Mouse (Mus musculus): ENCODE data around the gene Syt5.
"Not testable (repeated sequence)": the region's sequence is repeated elsewhere in the genome, so short reads cannot be mapped to it uniquely, and the experiment has no call there.

The Syt5 gene

DNA sequence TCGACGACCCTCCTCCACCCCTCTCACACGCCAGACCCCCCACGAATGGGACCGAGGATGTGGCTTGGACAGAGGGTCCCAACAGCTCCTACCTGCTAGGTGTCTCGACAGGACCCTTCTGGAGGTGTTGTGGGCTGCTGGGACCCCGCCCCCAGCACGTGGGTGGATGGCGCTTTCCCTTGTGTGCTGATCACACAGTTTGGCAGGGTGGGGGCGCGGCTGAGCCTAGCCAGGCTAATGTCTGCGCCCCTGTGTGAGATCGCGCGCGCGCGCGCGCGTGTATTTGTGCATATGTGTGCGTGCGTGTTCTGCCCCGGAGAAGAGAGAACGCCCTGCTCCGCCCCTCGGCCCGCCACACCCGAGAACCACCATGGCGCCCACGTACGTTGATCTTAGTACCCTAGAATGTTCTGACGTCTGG, at the start of gene Syt5:
Gene Syt5 (minus strand): TSS at position 321 of the 421 bp plus-strand sequence.
- DNase-seq: peak; percentile 38

DNA sequence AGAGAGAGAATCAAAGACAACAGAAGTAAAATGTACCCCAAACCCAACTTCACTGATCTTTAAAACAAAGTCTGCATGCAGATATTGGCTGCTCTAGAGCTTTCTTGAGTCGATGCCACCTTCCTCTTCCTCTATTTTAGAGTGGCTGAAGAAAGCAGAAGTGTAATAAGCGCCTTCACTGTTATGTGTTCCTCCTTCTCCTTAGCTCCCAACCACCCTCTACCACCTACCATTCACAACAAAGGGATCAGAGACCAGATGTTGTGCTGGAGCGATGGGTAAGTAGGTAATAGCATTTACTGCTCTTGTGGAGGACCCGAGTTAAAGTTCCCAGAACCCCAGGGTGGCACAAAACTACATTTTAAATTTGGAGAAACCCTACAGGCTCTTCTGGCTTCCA, 49.7 kb upstream of the Syt5 start:
- DNase-seq: not testable (repeated sequence)

DNA sequence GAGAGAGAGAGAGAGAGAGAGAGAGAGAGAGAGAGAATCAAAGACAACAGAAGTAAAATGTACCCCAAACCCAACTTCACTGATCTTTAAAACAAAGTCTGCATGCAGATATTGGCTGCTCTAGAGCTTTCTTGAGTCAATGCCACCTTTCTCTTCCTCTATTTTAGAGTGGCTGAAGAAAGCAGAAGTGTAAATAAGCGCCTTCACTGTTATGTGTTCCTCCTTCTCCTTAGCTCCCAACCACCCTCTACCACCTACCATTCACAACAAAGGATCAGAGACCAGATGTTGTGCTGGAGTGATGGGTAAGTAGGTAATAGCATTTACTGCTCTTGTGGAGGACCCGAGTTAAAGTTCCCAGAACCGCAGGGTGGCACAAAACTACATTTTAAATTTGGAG, 34.1 kb upstream of the Syt5 start:
- DNase-seq: not testable (repeated sequence)

DNA sequence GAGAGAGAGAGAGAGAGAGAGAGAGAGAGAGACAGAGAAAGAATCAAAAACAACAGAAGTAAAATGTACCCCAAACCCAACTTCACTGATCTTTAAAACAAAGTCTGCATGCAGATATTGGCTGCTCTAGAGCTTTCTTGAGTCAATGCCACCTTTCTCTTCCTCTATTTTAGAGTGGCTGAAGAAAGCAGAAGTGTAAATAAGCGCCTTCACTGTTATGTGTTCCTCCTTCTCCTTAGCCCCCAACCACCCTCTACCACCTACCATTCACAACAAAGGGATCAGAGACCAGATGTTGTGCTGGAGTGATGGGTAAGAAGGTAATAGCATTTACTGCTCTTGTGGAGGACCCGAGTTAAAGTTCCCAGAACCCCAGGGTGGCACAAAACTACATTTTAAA, 25.0 kb upstream of the Syt5 start:
- DNase-seq: not testable (repeated sequence)

DNA sequence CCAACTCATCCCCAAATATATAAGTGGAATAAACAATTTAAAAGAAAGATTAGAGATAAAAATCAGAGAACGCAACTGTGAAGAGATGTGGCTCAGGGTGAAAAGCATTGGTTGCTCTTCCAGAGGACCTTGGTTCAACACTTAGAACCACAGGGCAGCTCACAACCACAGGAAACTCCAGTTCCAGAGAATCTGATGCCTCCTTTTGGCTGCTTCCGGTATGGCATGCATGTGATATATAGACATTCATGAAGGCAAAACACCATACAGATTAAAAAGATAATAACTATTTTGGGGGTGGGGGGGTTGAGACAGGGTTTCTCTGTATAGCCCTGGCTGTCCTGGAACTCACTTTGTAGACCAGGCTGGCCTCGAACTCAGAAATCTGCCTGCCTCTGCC, 15.3 kb upstream of the Syt5 start:
- DNase-seq: peak; percentile 58

DNA sequence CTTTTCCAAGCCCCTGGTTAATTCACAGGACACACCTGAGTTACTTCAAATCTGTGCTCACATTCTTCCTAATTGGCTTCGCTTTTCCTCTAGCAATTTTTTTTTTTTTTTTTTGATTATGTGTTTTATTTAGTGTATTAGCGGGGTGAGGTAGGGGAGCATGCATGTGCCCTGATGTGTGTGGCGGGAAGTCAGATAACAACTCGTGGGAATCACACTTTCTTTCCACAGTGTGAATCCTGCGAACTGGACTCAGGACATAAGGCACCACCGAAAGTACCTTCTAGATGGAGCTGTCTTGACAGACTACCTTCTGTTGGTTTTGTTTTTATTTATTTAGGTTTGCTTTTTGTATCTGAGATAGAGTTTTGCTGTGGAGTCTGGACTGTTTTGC, 9.8 kb upstream of the Syt5 start:
- DNase-seq: no peak

DNA sequence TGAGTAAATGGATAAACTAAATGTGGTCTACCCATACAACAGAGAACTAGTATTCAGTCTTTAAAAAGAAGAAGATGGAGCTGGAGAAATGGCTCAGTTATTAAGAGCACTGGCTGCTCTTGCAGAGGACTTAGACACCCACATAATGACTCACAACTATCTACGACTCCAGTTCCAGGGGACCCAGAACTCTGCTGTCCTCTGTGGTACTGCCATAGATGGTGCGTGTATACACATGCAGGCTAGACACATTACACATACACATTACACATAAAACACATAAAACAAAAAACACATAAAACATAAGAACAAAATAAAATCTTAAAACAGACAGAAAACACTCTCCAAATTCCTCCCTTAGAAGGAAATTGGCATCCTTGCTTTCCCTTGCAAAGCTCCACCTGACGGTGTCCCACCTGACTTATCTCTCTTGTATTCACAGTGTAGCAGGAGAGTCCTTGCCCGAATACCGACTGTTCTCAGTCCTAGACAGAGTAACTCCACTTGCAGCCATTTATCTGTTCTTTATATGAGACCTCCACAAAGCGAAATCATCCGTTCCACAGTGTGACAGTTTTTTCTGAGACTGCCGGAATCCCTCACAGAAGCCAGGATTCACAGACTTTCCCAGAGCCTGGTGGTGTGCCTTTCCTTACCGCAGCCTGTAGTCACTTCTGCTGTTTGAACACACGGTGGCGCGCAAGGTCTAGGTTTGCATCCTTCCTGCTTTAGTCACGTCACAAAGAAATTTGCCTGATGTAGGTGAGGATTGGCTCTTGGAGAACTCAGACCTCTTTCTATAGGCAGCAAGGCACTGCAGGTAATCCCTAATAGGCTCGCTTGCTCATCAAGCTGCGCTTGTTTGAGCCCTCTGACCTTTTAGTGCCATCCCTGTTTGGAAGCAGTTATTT, 9.2 kb upstream of the Syt5 start:
- peak; percentile 88 for DNase-seq

DNA sequence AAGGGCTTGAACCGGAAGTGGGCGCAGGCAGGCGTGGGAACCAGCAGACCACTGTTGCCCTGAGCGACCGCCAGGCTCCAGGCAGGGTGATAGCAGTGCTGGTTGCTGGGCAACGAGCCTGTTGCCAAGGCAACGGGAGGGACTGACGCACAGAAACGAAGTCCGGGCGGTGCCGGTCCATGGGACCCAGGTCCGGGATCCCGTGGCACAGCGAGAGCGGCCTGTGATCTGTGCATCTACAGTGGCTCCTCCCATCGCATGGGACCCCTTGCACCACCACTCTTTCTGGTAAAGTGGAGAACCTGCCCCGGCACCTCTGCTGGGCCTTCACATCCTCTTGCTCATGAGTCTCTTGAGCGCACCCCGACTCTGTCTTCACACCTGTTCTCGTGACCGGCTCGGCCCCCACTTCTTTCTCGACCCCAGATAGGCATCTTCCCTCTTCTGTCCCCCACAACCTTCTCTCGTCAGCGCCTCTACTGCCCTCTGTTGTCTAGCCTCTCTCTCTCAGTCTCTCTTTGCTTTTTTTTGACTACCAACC, 680 bp downstream of the Syt5 start:
- peak; percentile 28 for DNase-seq

DNA sequence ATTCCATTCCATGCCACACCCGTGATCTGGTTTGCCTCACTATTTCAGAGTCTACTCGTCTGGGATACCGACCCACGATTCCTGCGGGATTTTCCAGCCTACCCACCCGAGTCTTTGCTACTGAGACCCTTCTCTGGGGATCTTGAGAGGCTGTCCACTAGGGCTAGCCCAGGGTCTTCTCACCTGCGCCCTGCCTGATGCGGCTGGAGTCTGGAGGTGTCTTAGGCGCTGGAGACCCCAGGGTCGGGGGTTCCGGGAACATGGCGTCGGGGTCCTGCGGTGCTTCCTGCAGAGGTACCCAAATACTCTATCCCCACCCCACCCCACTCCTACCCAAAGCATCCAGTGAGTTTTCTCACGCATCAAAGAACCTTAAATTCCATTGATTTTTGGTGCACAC, 1.3 kb downstream of the Syt5 start:
- no peak for DNase-seq

DNA sequence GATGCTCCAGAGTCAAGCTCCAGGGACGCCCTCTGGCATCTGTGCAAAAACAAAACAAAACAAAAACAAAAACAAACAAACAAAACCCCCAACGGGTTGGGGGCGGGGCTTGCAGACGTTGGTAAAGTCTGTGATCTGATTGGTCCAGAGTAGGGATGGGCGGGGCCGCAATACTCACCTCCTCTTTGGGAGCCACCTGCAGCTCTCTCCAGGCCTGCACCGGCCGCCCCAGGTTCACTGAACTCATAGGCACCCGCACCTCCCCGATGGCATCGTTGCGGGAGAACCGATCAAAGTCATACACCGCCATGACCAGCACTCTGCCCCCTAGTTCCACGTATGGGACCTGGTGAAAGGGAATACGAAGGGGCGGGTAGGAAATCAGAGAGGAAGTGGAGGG, 5.3 kb downstream of the Syt5 start:
- peak; percentile 49 for DNase-seq

DNA sequence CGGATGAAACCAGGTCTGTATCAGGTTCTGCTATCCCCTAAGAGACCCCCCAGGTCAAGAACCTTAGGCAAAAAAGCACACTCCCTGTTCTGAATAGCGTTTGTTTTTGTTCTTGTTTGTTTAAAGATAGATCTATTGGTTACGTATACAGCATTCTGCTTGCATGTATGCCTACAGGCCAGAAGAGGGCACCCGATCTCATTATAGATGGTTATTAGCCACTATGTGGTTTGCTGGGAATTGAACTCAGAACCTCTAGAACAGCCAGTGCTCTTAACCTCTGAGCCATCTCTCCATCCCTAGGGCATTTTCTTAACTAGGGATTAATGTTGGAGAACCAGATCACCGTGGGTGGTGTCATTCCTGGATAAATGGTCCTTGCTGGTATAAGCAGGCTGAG, 6.0 kb downstream of the Syt5 start:
- DNase-seq: no peak

DNA sequence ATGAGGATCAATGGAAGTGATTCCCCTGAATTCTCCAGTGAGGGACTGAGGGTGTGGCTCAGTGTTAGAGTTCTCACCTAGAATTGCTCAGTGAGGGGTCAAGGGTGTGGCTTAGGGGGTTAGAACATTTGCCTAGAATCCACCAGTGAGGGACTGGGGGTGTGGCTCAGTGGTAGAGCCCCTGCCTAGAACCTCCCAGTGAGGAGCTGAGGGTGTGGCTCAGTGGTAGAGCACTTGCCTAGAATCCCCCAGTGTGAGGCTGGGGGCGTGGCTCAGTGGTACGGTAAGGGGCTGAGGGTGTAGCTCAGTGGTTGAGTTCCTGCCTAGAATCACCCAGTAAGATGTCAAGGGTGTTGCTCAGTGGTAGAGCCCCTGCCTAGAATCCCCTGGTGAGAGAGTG, 8.3 kb downstream of the Syt5 start:
- no peak for DNase-seq

DNA sequence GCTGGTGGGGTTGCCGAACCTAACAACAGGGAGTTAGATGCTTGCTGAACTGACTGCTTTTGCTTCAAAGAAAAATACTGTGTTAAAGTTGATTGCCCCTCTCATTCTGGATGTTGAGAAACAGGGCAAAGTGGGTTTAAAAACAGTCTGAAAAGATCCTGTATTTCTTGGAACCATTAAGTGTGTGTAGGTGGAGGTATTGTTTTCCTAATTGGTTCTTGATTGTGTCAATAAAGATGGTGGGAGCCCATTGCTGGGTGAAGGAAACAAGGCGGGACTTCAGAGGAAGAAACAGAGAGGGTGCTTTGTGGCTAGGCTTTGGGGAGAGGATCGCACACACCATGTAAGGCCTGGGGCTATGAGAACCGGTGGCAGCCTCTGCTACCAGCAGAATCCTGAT, 10.2 kb downstream of the Syt5 start:
- DNase-seq: no peak

DNA sequence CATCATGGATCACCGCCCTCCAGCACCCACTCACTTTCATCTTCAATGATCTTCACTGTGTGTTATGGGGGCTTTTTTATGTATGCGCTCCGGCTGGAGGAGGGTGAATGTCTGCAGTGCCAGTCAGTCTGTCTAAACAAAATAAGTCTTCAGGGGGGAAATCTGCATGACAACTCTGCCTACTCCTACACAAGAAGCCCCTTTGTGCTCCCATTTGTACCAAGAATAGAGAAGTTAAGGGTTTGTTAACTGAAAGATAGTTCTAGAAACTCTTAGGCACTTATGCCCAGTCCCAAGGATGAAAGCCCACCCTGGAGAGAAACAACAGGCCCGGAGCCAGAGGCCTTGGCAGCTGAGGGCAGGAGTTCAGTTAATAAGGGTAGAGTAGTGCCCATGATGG, 11.0 kb downstream of the Syt5 start:
- no peak for DNase-seq

DNA sequence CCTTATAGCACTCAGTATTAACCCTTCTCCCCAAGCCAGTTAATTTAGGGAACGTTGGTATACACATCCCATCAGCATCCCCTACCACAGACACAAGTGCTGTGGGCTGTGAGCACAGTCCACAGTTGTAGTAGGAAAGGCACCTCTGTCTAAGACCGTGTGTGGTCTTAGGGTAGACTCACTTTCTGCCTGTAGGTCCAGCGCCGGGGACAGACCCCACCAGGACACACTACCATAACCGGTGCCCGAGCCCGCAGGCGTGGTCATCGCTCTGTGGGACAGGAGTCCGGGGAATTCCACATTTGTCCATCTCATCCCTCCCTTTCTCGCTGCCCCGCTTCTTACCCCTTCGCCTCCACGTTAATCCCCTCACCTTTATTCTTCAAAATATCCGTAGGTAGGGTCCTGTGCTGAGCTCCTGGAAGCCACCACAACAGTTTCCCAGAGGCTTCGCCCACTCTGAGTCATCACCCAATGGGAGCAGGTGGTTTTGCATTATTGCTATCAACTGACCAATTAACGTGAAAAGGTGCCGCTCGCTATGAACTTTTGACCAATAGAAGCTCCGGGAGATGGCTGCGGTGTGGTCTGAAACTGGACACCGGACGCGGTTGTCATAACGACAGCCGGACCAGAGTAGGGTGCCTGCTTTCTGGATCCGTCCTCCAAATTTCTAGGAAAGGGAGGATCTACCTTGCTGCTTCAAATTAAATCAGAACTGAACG, 15.2 kb downstream of the Syt5 start, which contains the start of gene Dnaaf3:
Gene Dnaaf3 (minus strand): TSS at position 449 of the 725 bp plus-strand sequence.
- no peak for DNase-seq

DNA sequence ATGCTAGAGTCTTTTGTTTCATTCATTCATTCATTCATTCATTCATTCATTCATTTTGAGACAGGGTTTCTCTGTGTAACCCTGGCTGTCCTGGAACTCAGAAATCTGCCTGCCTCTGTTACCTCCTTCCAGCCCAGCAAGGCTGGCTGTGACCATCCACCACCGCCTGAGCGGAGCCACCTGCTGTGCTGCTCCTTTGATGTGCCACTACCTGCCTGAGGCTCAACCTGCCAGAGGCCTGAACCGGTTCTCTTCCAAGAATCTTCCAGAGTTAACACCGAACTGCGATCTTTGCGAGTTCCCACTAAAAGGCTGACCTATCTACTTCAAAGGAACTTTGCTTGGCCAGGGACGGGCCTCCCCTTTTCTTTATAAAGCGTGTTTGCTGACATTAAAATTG, 17.2 kb downstream of the Syt5 start:
- not testable (repeated sequence) for DNase-seq

DNA sequence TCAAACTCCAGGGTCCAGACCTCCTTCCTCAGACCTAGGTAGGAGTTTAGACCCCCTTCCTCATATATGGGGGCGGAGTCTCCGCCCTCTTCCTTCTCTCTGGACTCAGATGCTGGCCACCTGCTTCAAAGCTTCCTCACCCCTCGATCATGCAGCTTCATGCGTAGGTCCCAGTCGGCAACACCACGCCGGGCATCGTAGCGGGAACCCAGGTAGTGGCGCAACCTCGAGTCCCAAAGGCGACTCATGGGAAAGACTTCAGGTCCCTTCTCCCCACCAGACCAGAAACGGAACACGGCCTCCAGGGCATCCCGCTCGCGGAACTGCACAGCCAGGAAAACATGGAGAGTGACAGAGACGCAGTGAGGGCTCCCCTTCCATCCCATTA, 20.0 kb downstream of the Syt5 start:
- no peak for DNase-seq

DNA sequence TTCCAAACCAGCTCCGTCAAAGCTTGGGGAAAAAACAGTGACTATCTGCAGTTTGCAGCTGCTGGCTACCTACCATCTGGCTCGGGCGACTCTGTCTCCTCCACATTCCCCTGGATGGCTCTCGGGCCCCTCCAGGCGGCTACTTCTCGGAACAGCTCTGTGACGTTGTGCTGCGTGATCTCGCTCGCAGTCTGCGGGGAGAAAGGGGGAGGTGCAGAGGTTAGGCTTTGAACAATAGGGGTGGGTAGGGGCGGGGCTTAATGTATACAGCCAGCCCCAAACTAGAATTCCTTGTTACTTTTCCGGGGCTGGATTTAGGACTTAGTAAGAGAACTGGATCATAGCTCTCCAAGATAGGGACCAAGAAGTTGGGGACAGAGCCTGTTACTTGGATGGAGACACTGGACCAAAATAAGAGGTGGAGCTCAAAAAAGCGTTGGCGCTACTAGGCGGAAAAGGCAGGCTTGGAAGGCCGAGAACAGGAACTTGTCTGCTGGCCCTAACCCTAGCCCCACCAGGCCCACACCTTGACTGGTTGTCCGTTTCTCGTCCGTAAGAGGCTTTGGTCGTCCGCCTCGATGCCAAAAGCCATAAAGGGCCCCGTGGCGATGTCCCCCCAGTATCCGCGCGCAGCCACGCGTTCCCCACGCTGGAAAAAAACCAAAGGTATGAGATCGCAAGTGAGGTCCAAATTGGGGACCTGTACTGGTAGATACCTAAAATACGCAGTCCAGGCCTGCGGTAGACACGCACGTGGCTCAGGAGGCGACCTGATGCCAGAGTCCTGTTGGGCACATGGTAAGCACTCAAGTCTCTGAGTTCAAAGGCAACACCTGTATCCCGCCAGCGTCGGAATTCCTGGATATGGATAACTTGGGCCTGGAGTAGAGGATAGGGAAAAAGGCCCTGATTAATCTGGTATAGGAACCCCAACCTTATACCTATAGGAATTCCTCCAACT, 20.7 kb downstream of the Syt5 start:
- peak; percentile 86 for DNase-seq

DNA sequence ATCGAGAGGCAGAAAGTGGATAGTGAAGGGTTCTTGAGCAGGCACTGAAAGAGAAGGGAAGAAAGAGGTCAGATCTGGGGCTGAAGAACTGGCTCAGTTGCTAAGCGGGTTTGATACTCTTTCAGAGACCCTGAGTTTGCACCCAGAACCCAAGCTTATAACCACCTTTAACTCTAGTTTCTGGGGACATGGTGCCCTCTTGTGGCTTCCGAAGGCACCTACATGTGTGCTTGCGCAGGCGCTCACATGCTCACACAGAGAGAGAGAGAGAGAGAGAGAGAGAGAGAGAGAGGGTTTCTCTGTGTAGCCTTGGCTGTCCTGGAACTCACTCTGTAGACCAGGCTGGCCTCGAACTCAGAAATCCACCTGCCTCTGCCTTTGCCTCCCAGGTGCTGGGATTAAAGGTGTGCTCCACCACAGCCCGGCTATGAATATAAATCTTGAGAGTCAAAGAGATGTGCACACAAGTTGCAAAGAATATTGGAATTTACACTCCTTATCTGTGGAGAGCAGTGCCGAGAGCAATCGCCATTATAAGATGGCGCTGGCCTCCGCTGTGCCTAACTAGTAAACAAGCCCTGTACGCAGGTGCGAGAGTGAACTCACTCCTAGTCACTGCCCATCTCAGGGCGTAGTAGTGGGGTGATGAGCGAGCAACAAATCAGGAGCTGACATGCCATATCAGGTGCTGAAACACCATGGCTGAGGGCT, 23.0 kb downstream of the Syt5 start, which contains the start of gene Tnni3:
Gene Tnni3 (minus strand): TSS at position 18 of the 711 bp plus-strand sequence.
- peak; percentile 74 for DNase-seq

DNA sequence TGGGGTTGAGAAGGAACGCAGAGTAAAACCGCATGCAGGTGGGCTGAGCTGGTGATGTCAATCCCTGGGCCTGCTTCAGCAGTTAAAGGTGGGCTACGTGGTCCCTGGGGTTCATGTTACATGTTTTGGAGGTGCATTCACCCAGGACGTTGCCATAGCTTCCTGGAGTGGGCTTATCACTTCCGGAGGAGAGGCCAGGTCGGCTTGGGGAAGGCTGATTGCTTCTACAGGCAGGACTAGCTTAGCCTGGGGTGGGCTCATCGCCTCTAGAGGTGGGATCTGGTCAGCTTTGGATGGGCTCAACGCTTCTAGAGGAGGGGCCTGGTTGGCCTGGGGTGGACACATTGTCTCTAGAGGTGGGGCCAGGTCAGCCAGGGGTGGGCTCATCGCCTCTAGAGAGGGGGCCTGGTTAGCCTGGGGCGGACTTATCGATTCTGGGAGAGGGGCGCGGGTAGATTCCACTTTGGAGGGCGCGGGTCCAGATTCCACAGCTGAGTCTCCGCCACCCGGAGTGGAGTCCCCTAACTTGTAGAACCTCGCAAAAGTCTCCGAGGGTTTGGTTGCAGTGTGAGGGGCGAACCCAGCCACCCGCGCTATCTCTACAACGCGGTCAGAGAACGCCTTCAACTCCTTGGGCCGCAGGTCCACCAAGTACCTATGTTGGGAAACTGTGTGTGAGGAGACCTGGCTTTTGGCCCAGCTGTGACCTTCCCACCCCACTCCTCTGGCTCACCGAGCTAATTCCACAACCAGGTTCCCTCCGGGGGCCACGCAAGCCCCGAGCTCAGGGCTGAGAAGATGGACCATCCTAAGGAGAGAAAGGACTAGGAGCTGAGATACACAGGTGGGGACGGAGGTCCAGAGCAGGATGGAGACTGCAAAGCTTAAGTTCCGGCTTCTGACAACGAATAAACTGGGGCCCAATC, 23.9 kb downstream of the Syt5 start:
- DNase-seq: no peak

DNA sequence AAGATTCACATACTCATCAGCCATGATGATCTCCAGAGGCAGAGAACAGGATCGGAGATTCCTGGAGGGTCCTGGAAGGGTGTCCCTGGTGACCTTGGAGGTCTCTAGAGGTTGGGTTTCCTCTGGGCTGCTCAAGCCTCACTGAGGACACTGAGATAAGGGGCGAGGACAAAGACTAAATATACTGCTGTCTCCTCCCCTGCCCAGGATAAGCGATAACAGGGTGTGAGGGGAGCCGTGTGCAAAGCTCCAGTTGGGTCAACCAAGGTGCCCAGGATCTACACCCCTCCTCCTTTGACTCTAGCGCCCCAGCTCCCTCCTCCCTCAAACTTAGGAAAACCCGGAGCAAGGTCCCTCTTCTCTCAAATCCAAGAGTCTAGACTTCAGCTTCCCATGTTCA, 25.0 kb downstream of the Syt5 start:
- DNase-seq: no peak
